Mouse (Mus musculus) ES-Bruce4 (cell line): Measurements from ENCODE around the gene Dpagt1. TPM values are rescaled to one million over a fixed set of nuclear protein-coding genes. Genes with fewer than 3 reads are reported as not detected.
"Not testable (repeated sequence)": the region's sequence is repeated elsewhere in the genome, so short reads cannot be mapped to it uniquely, and the experiment has no call there.

ENCODE experiments used
- H3K27ac ChIP-seq: 2 replicates; pipeline ENCODE4 v1.5.1; 2012; ENCODE audit warnings: low read length, inconsistent platforms; ENCODE audit not compliant: insufficient read depth
- H3K27me3 ChIP-seq: 2 replicates; pipeline ENCODE4 v1.6.1; 2012; ENCODE audit warnings: mild to moderate bottlenecking, low read length, inconsistent platforms; ENCODE audit not compliant: control insufficient read depth, poor library complexity, insufficient read depth, severe bottlenecking
- H3K36me3 ChIP-seq: 2 replicates; pipeline ENCODE4 v1.6.1; 2012; ENCODE audit warnings: inconsistent platforms, mild to moderate bottlenecking, low read length, moderate library complexity; ENCODE audit not compliant: control insufficient read depth, poor library complexity, insufficient read depth, severe bottlenecking
- H3K4me1 ChIP-seq: one replicate; pipeline ENCODE4 v1.8.1; 2011; ENCODE audit warnings: low read length; ENCODE audit not compliant: control insufficient read depth, insufficient read depth
- H3K4me3 ChIP-seq: 2 replicates; pipeline ENCODE4 v1.5.1; 2011; ENCODE audit warnings: low read depth, mild to moderate bottlenecking, low read length
- H3K9ac ChIP-seq: 2 replicates; pipeline ENCODE4 v1.6.1; 2012; ENCODE audit warnings: low read depth, mild to moderate bottlenecking, inconsistent platforms; ENCODE audit not compliant: poor library complexity, severe bottlenecking
- H3K9me3 ChIP-seq: replicated peaks from 2 replicates; pipeline ENCODE4 v1.6.1; 2012; ENCODE audit warnings: mild to moderate bottlenecking, low read length, inconsistent platforms; ENCODE audit not compliant: control insufficient read depth, poor library complexity, insufficient read depth, severe bottlenecking
- CTCF ChIP-seq: IDR thresholded peaks from one replicate; pipeline ENCODE4 v1.8.1; 2011; ENCODE audit warnings: low read depth, low read length
- EP300 ChIP-seq: IDR thresholded peaks from 2 replicates; pipeline ENCODE4 v1.6.1; 2011; ENCODE audit warnings: low read depth, low read length; ENCODE audit not compliant: insufficient read depth
- POLR2A ChIP-seq: IDR thresholded peaks from one replicate; pipeline ENCODE4 v1.8.1; 2011; ENCODE audit warnings: low read length; ENCODE audit not compliant: insufficient read depth
- polyA plus RNA-seq: library from polyadenylated mRNA; stranded (reverse); fragments of >200 nt; gene quantifications from 2 replicates; pipeline ENCODE4 v1.2.4, GENCODE M21; 2011; ENCODE audit warnings: low read depth; ENCODE audit not compliant: missing spikeins, insufficient read depth, insufficient read length

Gene Dpagt1
- polyA plus RNA-seq, 1 experiment, result 13.7 TPM

- H3K9ac ChIP-seq, result no peak overlapping the region
- H3K27ac ChIP-seq, result 0 out of 2 replicates have a peak overlapping the region, but pooled peaks have one; percentile 21
- H3K4me3 ChIP-seq, result no peak overlapping the region
- H3K4me1 ChIP-seq, result peaks cover 2% of the 10 kb centered on the region
- no peak for TF ChIP-seq CTCF
- no peaks in the 10 kb centered on the region for H3K27me3 ChIP-seq
- H3K36me3 ChIP-seq, result no peaks in the 10 kb centered on the region
- H3K9me3 ChIP-seq, result peaks cover 8% of the 10 kb centered on the region
These were observed 50.3 kb downstream of the Dpagt1 start for GRCm38 (mm10) chr9:44376141-44376540.

DNA sequence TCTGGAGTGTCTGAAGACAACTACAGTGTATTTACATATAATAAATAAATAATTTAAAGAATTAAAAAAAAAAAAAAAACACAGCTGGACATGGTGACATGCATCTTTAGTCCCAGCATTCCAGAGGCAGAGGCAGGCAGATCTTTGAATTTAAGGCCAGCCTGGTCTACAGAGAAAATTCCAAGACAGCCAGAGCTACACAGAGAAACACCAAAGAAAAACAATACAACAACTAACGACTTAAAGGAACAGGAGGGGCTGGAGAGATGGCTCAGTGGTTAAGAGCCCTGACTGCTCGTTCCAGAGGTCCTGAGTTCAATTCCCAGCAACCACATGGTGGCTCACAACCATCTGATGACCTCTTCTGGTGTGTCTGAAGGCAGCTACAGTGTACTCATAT, 51.5 kb downstream of the Dpagt1 start:
- not testable (repeated sequence) for H3K4me3 ChIP-seq, H3K27me3 ChIP-seq, H3K4me1 ChIP-seq, H3K9me3 ChIP-seq, H3K9ac ChIP-seq, H3K27ac ChIP-seq
- peaks cover 12% of the 10 kb centered on the region for H3K36me3 ChIP-seq

- Histone ChIP-seq H3K27ac (no peak overlapping the region), H3K4me3 (peak overlapping the region; percentile 92), H3K36me3 (peaks cover 21% of the 10 kb centered on the region), H3K4me1 (peaks cover 2% of the 10 kb centered on the region), H3K27me3 (no peaks in the 10 kb centered on the region), H3K9me3 (peaks cover 5% of the 10 kb centered on the region), H3K9ac (peak overlapping the region; percentile 92)
- no peak for TF ChIP-seq POLR2A
- TF ChIP-seq EP300, result no peak
- no peak for TF ChIP-seq CTCF
These were observed 52.4 kb downstream of the Dpagt1 start for GRCm38 (mm10) chr9:44378153-44378730.

DNA sequence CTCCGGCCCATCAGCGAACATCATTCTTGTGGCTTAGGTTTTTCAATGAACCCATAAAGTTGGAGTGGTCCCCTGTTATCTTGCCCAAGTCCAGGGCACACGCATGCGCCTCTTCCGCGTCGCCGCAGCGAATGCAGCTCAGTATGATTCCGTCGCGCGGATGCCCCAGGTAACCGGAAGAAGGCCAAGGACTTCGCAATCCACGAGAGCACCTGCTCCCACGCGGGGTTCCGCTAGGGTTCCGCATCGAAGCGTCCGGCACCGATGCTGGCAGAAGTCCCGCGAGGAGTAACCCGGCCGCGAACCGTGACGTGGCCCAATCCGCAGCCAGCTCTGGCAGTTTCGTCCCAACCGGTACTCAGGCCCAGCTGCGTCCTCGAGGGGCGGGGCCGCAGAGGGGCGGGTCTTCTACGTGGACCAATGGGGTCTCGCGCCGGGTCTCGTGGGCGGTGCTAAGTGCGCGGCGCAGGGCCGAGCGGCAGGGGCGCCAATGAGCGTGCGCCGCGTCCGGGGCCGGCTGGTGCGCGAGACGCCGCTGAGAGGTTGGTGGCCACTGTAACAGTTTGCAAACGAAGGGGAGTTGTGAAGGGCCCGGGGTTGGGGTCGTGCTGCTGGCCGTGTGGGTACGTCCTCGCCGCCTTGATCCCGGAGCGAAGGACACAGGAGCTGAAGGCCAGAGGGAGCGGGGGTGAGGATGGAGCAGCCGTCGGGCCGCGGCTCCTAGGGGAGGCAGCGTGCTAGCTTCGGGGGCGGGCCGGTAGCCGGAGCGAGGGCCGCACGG, 53.4 kb downstream of the Dpagt1 start, which contains the start of gene Hyou1:
Gene Hyou1 (plus strand): TSS at position 437 of the 781 bp plus-strand sequence.
- Histone ChIP-seq H3K9ac (peak within 1 kb of the TSS; percentile 92), H3K27ac (peak within 1 kb of the TSS; percentile 79), H3K27me3 (no peaks in the 10 kb centered on the region), H3K36me3 (peaks cover 27% of the 10 kb centered on the region), H3K9me3 (peaks cover 5% of the 10 kb centered on the region), H3K4me1 (peaks cover 2% of the 10 kb centered on the region), H3K4me3 (peak within 1 kb of the TSS; percentile 92)
- TF ChIP-seq CTCF (no peak), POLR2A (peak; percentile 79), EP300 (0 out of 2 replicates have a peak, but pooled peaks have one; percentile 40)

DNA sequence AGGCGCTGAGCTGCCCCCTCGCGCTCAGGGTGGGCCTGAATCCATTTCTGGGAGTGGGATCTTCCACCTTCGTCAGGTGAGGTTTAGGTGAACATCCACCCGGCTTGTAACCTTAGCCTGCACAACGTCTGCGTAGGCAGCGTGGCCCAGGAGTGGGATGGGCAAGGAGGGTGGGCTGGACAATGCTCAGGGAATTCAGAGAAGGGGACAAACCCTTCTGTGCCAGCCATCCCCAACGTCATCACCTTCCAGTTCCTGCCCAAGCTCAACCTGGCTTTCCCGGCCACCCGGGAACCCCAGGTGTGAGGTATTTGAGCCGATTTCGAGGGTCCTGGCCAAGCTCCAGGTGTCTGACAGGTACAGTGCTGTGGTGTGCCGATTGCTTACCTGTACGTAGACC, 54.0 kb downstream of the Dpagt1 start:
- Histone ChIP-seq H3K9ac (peak overlapping the region; percentile 77), H3K4me1 (peaks cover 2% of the 10 kb centered on the region), H3K27ac (no peak overlapping the region), H3K4me3 (peak overlapping the region; percentile 76), H3K9me3 (peaks cover 5% of the 10 kb centered on the region), H3K36me3 (peaks cover 29% of the 10 kb centered on the region), H3K27me3 (no peaks in the 10 kb centered on the region)
- TF ChIP-seq CTCF, result no peak
- TF ChIP-seq POLR2A, result no peak
- no peak for TF ChIP-seq EP300

Other genes starting within 250 kb of the Dpagt1 start
- gene Mfrp, start 224.3 kb upstream of the Dpagt1 start, polyA plus RNA-seq, result not detected in 2 replicates
- not detected in 2 replicates for gene C1qtnf5, start 218.8 kb upstream of the Dpagt1 start, polyA plus RNA-seq
- gene Gm49380, start 212.5 kb upstream of the Dpagt1 start, polyA plus RNA-seq, result 0.49 and 0.67 TPM in 2 replicates
- gene Rnf26, start 212.5 kb upstream of the Dpagt1 start, polyA plus RNA-seq, result 34.1 and 34.3 TPM in 2 replicates
- gene Mcam, start 191.6 kb upstream of the Dpagt1 start, polyA plus RNA-seq, result 57.6 and 58.0 TPM in 2 replicates
- gene Cbl, start 92.0 kb upstream of the Dpagt1 start, polyA plus RNA-seq, result 58.8 and 62.0 TPM in 2 replicates
- not detected in 2 replicates for gene Ccdc153, start 85.3 kb upstream of the Dpagt1 start, polyA plus RNA-seq
- gene Pdzd3, start 74.5 kb upstream of the Dpagt1 start, polyA plus RNA-seq, result not detected in 2 replicates
- 1.6 and 2.3 TPM in 2 replicates for gene Nlrx1, start 57.4 kb upstream of the Dpagt1 start, polyA plus RNA-seq
- 0.62 and 1.3 TPM in 2 replicates for gene Abcg4, start 37.4 kb upstream of the Dpagt1 start, polyA plus RNA-seq
- 24.8 and 27.8 TPM in 2 replicates for gene Hinfp, start 20.3 kb upstream of the Dpagt1 start, polyA plus RNA-seq
- gene C2cd2l, start 5.7 kb upstream of the Dpagt1 start, polyA plus RNA-seq, result 5.1 and 7.0 TPM in 2 replicates
- 173 and 202 TPM in 2 replicates for gene H2afx, start 8.7 kb downstream of the Dpagt1 start, polyA plus RNA-seq
- 76.5 and 80.3 TPM in 2 replicates for gene Hmbs, start 18.2 kb downstream of the Dpagt1 start, polyA plus RNA-seq
- 26.7 and 30.5 TPM in 2 replicates for gene Vps11, start 35.7 kb downstream of the Dpagt1 start, polyA plus RNA-seq
- gene Hyou1, start 53.5 kb downstream of the Dpagt1 start, polyA plus RNA-seq, result 114 and 147 TPM in 2 replicates
- gene Slc37a4, start 70.8 kb downstream of the Dpagt1 start, polyA plus RNA-seq, result 7.7 and 8.1 TPM in 2 replicates
- 4,348 and 4,428 TPM in 2 replicates for gene Rps25, start 81.1 kb downstream of the Dpagt1 start, polyA plus RNA-seq
- gene Trappc4, start 81.6 kb downstream of the Dpagt1 start, polyA plus RNA-seq, result 83.0 and 89.8 TPM in 2 replicates
- gene Ccdc84, start 92.5 kb downstream of the Dpagt1 start, polyA plus RNA-seq, result 13.7 and 14.3 TPM in 2 replicates
- 1.3 and 1.8 TPM in 2 replicates for gene Foxr1, start 115.1 kb downstream of the Dpagt1 start, polyA plus RNA-seq
- gene Upk2, start 129.0 kb downstream of the Dpagt1 start, polyA plus RNA-seq, result 1.7 and 2.5 TPM in 2 replicates
- gene Bcl9l, start 156.8 kb downstream of the Dpagt1 start, polyA plus RNA-seq, result 22.6 and 25.6 TPM in 2 replicates
- gene Cxcr5, start 235.9 kb downstream of the Dpagt1 start, polyA plus RNA-seq, result not detected in 2 replicates